Mouse (Mus musculus) CD4-positive, CD25-positive, alpha-beta regulatory T cell, adult 9 weeks (primary cell): ENCODE results near the gene Ooep. TPM values are rescaled to one million over a fixed set of nuclear protein-coding genes. Genes with fewer than 3 reads are reported as not detected.

Experiments
- polyA plus RNA-seq: library from polyadenylated mRNA; unstranded; fragments of 100-300 nt; shearing (Covaris generic); gene quantifications from one replicate; pipeline ENCODE4 v1.2.1, GENCODE M21; 2017

Ooep gene
- not detected for polyA plus RNA-seq

GRCm38 (mm10) chr9:78378113-78378785 lies at the start of gene Ooep:
Gene Ooep (minus strand): TSS chr9:78378725.

GRCm38 (mm10) chr9:78395630-78396351 lies 17.3 kb upstream of the Ooep start, which contains the start of gene Ddx43:
Gene Ddx43 (plus strand): TSS chr9:78395777.

GRCm38 (mm10) chr9:78367959-78368358 lies 10.6 kb downstream of the Ooep start, which contains the start of gene Dppa5a:
Gene Dppa5a (minus strand): TSS chr9:78368177.

GRCm38 (mm10) chr9:78355611-78356010 lies 22.9 kb downstream of the Ooep start, which contains the start of gene Gsta2:
Gene Gsta2 (minus strand): TSS chr9:78355788.

GRCm38 (mm10) chr9:78327289-78327688 lies 51.2 kb downstream of the Ooep start, which contains the start of gene Omt2b:
Gene Omt2b (plus strand): TSS chr9:78327589.

Other genes starting within 250 kb of the Ooep start
- gene Gsta4, start 196.0 kb downstream of the Ooep start, polyA plus RNA-seq, result 43.4 TPM
- not detected for gene Gsta1, start 148.1 kb downstream of the Ooep start, polyA plus RNA-seq
- not detected for gene Gm3776, start 121.6 kb downstream of the Ooep start, polyA plus RNA-seq
- gene Gm10639, start 88.8 kb downstream of the Ooep start, polyA plus RNA-seq, result not detected
- not detected for gene Omt2a, start 63.9 kb downstream of the Ooep start, polyA plus RNA-seq
- gene Omt2b, start 51.1 kb downstream of the Ooep start, polyA plus RNA-seq, result not detected
- gene Gsta2, start 22.9 kb downstream of the Ooep start, polyA plus RNA-seq, result not detected
- gene Dppa5a, start 10.5 kb downstream of the Ooep start, polyA plus RNA-seq, result not detected
- gene Ddx43, start 17.1 kb upstream of the Ooep start, polyA plus RNA-seq, result 2.8 TPM
- 1.3 TPM for gene Cgas, start 64.5 kb upstream of the Ooep start, polyA plus RNA-seq
- gene Mto1, start 69.5 kb upstream of the Ooep start, polyA plus RNA-seq, result 9.6 TPM
- gene Gm17324, start 70.1 kb upstream of the Ooep start, polyA plus RNA-seq, result not detected
- 5,755 TPM for gene Eef1a1, start 110.4 kb upstream of the Ooep start, polyA plus RNA-seq
- 16.7 TPM for gene Slc17a5, start 209.3 kb upstream of the Ooep start, polyA plus RNA-seq
- gene Cd109, start 236.8 kb upstream of the Ooep start, polyA plus RNA-seq, result 0.42 TPM